Mouse (Mus musculus): ENCODE measurements at regions not wholly inside any gene's neighbourhood (a gene's known extent, or its start where the extent isn't known, plus 50 kb on each side); places are given as distances from the start of the nearest gene placed in this dataset.

GRCm38 (mm10) chr15:63527318-63527717, 317.7 kb downstream of the Gsdmc2 start:
- DNase-seq: no peak

GRCm38 (mm10) chr15:63526820-63527219, 318.2 kb downstream of the Gsdmc2 start:
- no peak for DNase-seq

DNA sequence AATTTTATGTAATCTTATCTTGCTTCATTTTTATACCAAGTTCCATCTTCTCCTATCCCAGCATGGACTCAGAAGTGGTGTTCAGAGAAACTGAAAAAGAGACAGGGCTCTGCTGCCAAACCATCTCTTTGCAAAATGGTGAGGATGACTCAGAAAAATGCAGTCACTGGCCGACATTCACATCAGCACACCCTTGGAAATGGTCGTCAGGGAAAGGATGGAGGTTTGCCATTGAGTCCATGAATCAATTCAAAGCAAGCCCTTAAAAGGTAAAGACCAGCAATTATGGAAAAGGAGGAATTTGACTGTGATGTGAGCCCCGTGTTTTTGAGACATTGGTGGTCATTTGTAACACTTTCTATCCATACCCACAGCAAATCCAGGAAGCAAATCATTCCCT, 327.7 kb downstream of the Gsdmc2 start:
- DNase-seq: no peak

- no peak for DNase-seq
These were observed 344.5 kb downstream of the Gsdmc2 start for GRCm38 (mm10) chr15:63500453-63500852.

GRCm38 (mm10) chr15:63498483-63498882, 346.5 kb downstream of the Gsdmc2 start:
- DNase-seq: no peak

DNA sequence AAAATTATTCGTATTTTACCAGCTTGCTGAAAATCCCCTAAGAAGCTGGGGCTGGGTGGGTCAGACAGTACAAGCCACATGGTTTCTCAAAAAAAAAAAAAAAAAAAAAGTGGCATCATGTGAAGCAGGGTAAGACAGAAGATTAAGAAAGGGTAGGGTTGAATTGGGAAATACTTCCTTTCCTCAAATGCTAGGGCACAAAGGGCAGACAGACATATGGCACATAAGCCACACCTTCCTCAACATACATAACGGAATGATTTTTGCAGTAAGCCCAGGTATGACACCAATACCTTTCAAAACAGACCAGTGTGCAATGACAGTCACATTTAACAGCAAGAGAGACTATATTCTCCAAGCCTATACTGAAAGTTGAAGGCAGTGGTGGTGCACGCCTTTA, 347.8 kb downstream of the Gsdmc2 start:
- no peak for DNase-seq

DNA sequence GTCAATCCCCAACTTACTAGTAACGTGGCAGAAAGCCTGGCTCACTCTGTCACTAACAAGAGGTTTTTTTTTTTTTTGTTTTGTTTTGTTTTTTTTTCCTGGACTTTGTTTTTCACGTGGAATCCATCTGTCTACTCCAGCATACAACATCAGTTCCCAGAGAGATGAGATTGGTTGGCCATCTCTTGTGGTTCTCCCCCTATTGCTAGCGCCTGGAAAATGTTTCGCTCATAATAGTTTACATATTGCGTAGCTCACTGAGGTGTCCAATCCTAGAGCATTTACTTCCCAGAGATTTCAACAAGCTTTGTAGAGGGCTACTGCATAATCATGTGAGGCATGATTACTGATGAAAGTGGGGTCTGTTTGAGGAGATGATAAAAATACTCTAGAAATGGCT, 360.1 kb downstream of the Gsdmc2 start:
- no peak for DNase-seq

DNA sequence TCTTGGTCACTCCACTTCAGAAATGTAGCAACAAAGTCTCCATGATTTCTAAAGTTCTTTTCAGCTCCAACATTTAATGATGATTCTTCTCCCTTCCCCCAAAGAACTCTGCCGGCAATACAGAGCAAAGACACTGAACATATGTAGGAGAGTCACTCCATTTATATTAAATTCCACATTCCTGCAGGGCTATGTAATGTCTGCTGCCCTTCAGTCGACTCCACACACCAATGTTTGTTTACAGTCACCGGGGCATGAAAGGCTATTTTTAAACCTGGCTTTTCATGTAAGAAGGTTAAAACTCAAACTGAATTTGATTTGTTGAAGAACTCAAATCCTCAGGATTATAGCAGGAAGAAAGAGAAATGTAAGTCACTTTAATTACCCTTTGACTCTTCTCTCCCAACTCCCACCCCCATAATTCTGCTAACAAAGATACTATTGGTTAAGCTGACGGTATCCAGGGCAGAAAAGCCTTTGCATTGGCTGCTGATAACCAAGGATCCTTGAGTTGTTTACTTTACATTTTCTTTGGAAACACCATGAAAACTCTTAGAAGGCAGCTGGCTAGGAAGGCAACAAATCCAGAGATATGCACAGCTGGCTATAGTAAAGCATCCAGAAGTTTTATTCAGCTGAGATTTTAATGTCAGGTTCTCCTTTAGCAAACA, 360.6 kb downstream of the Gsdmc2 start:
- no peak for DNase-seq

DNA sequence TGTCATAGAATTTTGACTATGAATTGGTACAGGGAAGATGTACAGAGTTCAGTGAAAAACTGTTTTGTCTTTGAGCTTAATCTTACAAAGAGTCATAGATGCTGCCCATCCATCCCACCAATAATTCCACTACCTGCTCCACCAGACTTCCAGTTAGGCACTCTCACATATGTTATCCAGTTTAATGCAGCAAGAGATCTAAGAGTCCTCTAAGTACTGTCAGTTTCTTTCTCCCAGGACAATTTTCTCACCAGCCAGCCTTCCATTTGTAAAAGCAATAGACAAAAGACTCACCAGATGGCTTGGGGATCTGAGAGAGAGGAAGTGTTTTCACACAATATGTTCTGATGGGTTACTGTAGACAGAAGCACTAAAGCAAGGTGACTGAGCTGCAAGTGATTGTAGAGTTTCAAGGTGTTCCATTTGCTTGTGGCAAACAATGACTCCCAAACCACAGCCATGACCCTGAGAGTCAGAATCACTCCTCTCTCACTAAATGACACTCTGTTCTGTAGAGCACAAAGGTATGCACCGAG, 365.6 kb downstream of the Gsdmc2 start:
- no peak for DNase-seq

- DNase-seq: no peak
These were observed 378.1 kb downstream of the Gsdmc2 start for GRCm38 (mm10) chr15:63466916-63467315.

- DNase-seq: no peak
These were observed 392.4 kb downstream of the Gsdmc2 start for GRCm38 (mm10) chr15:63452529-63452928.

GRCm38 (mm10) chr15:63446288-63446687, 398.7 kb downstream of the Gsdmc2 start:
- DNase-seq: no peak

DNA sequence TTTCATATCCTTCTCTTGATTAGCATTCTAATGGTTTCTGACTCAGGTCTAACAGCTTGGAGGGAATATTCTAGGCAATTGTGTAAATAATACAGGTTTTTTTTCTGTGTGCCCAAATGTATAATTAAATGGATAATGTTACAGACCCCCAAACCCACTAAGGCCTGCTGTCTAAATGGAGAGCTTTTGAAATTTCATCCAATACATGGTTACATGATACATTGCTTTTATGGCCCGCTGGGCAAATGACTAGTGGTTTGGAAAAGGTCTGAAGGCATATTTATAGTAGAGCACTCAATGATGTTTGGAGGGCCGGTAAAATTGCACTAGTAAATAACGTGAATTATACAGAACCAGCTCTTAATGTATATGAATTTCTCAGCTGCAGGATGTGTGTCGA, 400.0 kb downstream of the Gsdmc2 start:
- no peak for DNase-seq

- no peak for DNase-seq
These were observed 402.7 kb downstream of the Gsdmc2 start for GRCm38 (mm10) chr15:63442146-63442780.

- DNase-seq: no peak
These were observed 432.3 kb downstream of the Gsdmc2 start for GRCm38 (mm10) chr15:63412649-63413048.

DNA sequence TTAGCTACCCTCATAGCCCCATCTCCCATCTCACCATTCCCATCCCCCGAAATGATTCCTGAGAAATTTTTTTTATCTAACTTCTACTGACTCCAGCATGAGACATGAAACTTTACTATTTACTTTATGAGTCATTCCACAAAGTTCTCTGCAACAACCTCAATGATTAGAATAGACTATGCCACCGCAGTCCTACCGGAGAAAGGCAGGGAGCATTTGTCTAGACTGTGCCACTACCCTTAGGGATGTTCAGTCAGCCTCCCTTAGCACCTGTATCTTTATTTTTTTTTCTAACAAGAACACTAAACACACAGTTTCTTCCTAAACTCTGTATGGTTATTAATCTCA, 433.2 kb downstream of the Gsdmc2 start:
- DNase-seq: no peak

- DNase-seq: no peak
These were observed 433.8 kb downstream of the Gsdmc2 start for GRCm38 (mm10) chr15:63410994-63411770.

DNA sequence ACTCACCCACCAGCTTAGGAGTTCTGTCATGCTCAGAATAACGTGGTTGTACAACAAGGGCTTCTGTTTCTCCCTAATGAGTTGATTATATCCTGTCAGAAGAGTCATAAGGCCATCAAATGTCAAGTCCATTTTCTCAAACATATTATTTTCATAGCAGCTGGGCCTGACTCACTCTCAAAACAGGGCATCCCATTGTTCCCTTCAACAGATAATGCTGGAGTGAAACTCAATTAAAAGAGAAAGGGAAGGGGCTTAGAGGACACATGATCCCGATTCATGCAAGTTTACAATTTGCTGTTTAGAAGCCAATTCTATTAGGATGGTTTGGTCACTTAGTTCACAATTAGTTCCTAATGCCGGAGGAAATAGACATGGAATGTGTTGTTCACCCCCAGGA, 444.5 kb downstream of the Gsdmc2 start:
- no peak for DNase-seq

GRCm38 (mm10) chr15:63400011-63400410, 445.0 kb downstream of the Gsdmc2 start:
- no peak for DNase-seq

- DNase-seq: no peak
These were observed 447.5 kb downstream of the Gsdmc2 start for GRCm38 (mm10) chr15:63397485-63397884.

DNA sequence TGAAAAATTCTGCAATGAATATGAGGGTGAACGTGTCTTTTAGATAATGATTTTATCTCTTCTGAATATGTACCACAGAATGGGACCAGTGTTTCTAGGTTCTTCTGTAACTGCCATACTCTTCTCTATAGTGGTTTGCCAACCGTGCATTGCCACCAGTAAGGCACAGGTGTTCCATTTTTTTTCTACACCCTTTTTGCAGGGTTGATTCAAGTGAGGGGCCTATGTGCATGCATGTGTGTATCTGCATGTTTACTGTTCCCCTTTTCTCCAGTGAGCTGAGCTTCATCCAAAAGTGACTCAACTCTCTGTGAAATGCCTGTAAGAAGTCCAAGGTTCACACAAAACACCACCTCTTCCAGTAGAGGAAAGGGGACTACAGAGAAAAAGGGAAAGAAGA, 467.7 kb downstream of the Gsdmc2 start:
- DNase-seq: no peak

GRCm38 (mm10) chr15:63371328-63372023, 473.5 kb downstream of the Gsdmc2 start:
- no peak for DNase-seq

DNA sequence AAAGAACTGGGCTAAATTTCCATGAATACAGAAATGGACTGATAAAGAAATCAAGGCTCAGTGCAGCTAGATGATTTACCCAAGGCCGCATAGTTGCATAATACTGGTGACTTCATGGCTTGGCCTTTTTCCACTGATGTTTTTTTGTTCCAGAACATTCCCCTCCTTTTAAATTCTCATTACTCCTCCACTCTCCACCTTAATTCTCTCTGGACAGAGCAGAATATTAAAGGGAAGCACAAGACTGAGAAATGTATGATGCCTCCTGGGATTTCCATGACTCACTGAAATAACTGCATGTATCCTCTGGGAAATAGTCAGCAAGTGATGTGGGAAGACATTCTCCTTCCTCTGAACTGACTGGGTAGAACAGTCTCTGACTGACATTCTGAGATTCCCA, 480.5 kb downstream of the Gsdmc2 start:
- DNase-seq: no peak

Data from right cerebral cortex, postnatal 25 days (tissue).